Mouse (Mus musculus): Measurements from ENCODE around the gene Zscan22. TPM values are rescaled to one million over a fixed set of nuclear protein-coding genes. Genes with fewer than 3 reads are reported as not detected.
"Not testable (repeated sequence)": the region's sequence is repeated elsewhere in the genome, so short reads cannot be mapped to it uniquely, and the experiment has no call there.

Zscan22 gene
- polyA plus RNA-seq, 1 experiment: 6.5 TPM

- H3K27ac ChIP-seq (ENCODE audit: insufficient read depth, low read depth, low read length): no peak within 1 kb of the TSS
- TF ChIP-seq POLR2A (IDR thresholded peaks at IDR 0.05; ENCODE audit: borderline replicate concordance, low read depth, low read length) (no peak), CTCF (IDR thresholded peaks at IDR 0.05; ENCODE audit: low read depth, low read length) (no peak)
- no peak within 1 kb of the TSS for H3K4me3 ChIP-seq (ENCODE audit: insufficient read depth, low read length)
- H3K4me1 ChIP-seq (ENCODE audit: control insufficient read depth, insufficient read depth, low read length): no peaks in the 10 kb centered on the region
These were observed 29.6 kb downstream of the Zscan22 start, which contains the start of gene Rnf225 for GRCm38 (mm10) chr7:12927191-12927680. TSS of gene Rnf225 (plus strand) at chr7:12927416.

- no peaks in the 10 kb centered on the region for H3K4me1 ChIP-seq (ENCODE audit: control insufficient read depth, insufficient read depth, low read length)
- H3K27ac ChIP-seq (ENCODE audit: insufficient read depth, low read depth, low read length): no peak overlapping the region
- H3K4me3 ChIP-seq (ENCODE audit: insufficient read depth, low read length): no peak overlapping the region
- TF ChIP-seq POLR2A (IDR thresholded peaks at IDR 0.05; ENCODE audit: borderline replicate concordance, low read depth, low read length) (no peak), CTCF (IDR thresholded peaks at IDR 0.05; ENCODE audit: low read depth, low read length) (no peak)
These were observed 30.3 kb downstream of the Zscan22 start for GRCm38 (mm10) chr7:12927693-12928589.

- H3K27ac ChIP-seq (ENCODE audit: insufficient read depth, low read depth, low read length): no peak overlapping the region
- H3K4me3 ChIP-seq (ENCODE audit: insufficient read depth, low read length): no peak overlapping the region
- TF ChIP-seq CTCF (IDR thresholded peaks at IDR 0.05; ENCODE audit: low read depth, low read length): no peak
- TF ChIP-seq POLR2A (IDR thresholded peaks at IDR 0.05; ENCODE audit: borderline replicate concordance, low read depth, low read length): no peak
- H3K4me1 ChIP-seq (ENCODE audit: control insufficient read depth, insufficient read depth, low read length): no peaks in the 10 kb centered on the region
These were observed 36.1 kb downstream of the Zscan22 start for GRCm38 (mm10) chr7:12933615-12934140.

- Histone ChIP-seq H3K4me1 (ENCODE audit: control insufficient read depth, insufficient read depth, low read length) (no peaks in the 10 kb centered on the region), H3K27ac (ENCODE audit: insufficient read depth, low read depth, low read length) (no peak overlapping the region), H3K4me3 (ENCODE audit: insufficient read depth, low read length) (no peak overlapping the region)
- no peak for TF ChIP-seq CTCF (IDR thresholded peaks at IDR 0.05; ENCODE audit: low read depth, low read length)
- TF ChIP-seq POLR2A (IDR thresholded peaks at IDR 0.05; ENCODE audit: borderline replicate concordance, low read depth, low read length): no peak
These were observed 37.2 kb downstream of the Zscan22 start for GRCm38 (mm10) chr7:12934808-12935207.

GRCm38 (mm10) chr7:12937254-12937803, 39.7 kb downstream of the Zscan22 start:
- not testable (repeated sequence) for H3K4me3 ChIP-seq (ENCODE audit: insufficient read depth, low read length); H3K4me1 ChIP-seq (ENCODE audit: control insufficient read depth, insufficient read depth, low read length); H3K27ac ChIP-seq (ENCODE audit: insufficient read depth, low read depth, low read length)

- no peaks in the 10 kb centered on the region for H3K4me1 ChIP-seq (ENCODE audit: control insufficient read depth, insufficient read depth, low read length)
- H3K27ac ChIP-seq (ENCODE audit: insufficient read depth, low read depth, low read length): no peak overlapping the region
- TF ChIP-seq CTCF (IDR thresholded peaks at IDR 0.05; ENCODE audit: low read depth, low read length) (no peak), POLR2A (IDR thresholded peaks at IDR 0.05; ENCODE audit: borderline replicate concordance, low read depth, low read length) (no peak)
- no peak overlapping the region for H3K4me3 ChIP-seq (ENCODE audit: insufficient read depth, low read length)
These were observed 43.0 kb downstream of the Zscan22 start for GRCm38 (mm10) chr7:12940599-12940998.

- Histone ChIP-seq H3K4me1 (ENCODE audit: control insufficient read depth, insufficient read depth, low read length) (no peaks in the 10 kb centered on the region), H3K4me3 (ENCODE audit: insufficient read depth, low read length) (no peak overlapping the region), H3K27ac (ENCODE audit: insufficient read depth, low read depth, low read length) (no peak overlapping the region)
- TF ChIP-seq CTCF (IDR thresholded peaks at IDR 0.05; ENCODE audit: low read depth, low read length) (0 out of 2 replicates have a peak, but pooled peaks have one; percentile 23), POLR2A (IDR thresholded peaks at IDR 0.05; ENCODE audit: borderline replicate concordance, low read depth, low read length) (no peak)
These were observed 45.9 kb downstream of the Zscan22 start for GRCm38 (mm10) chr7:12943488-12943887.

GRCm38 (mm10) chr7:12949032-12949871, 51.6 kb downstream of the Zscan22 start:
- TF ChIP-seq CTCF (IDR thresholded peaks at IDR 0.05; ENCODE audit: low read depth, low read length): no peak
- 0 out of 2 replicates have a peak, but pooled peaks have one; percentile 55 for TF ChIP-seq POLR2A (IDR thresholded peaks at IDR 0.05; ENCODE audit: borderline replicate concordance, low read depth, low read length)

GRCm38 (mm10) chr7:12949872-12950229, 52.2 kb downstream of the Zscan22 start:
- H3K4me3 ChIP-seq (ENCODE audit: insufficient read depth, low read length): peak overlapping the region; percentile 76
- H3K27ac ChIP-seq (ENCODE audit: insufficient read depth, low read depth, low read length): peak overlapping the region; percentile 46
- H3K4me1 ChIP-seq (ENCODE audit: control insufficient read depth, insufficient read depth, low read length): peaks cover 12% of the 10 kb centered on the region
- TF ChIP-seq POLR2A (IDR thresholded peaks at IDR 0.05; ENCODE audit: borderline replicate concordance, low read depth, low read length) (no peak), CTCF (IDR thresholded peaks at IDR 0.05; ENCODE audit: low read depth, low read length) (no peak)

More at GRCm38 (mm10) chr7:12949032-12949871, 51.6 kb downstream of the Zscan22 start:
- peak overlapping the region; percentile 46 for H3K27ac ChIP-seq (ENCODE audit: insufficient read depth, low read depth, low read length)
- peaks cover 9% of the 10 kb centered on the region for H3K4me1 ChIP-seq (ENCODE audit: control insufficient read depth, insufficient read depth, low read length)
- peak overlapping the region; percentile 76 for H3K4me3 ChIP-seq (ENCODE audit: insufficient read depth, low read length)
